ENCODE assay signal across 9 mouse cellular contexts in genomic region chr1:92837931-92838833, GRCm38 (mm10). TPM values are rescaled to one million over a fixed set of nuclear protein-coding genes. Genes with fewer than 3 reads are reported as not detected.
A peak's percentile ranks its signal among the peaks of the same experiment; 100 is the strongest.
DNase-seq lines count a peak whose midpoint lies in the region; ATAC-seq lines count a peak whose summit lies in the region.
"Had no signal": no experiment of that assay in that cellular context is flagged by ENCODE, and none has a peak within 500 bp of the region (broad histone marks: within the 10 kb centered on the region; RNA-seq: fewer than 3 reads in every experiment).

No protein-coding gene starts in this region.

- no peaks in the 10 kb centered on the region for H3K36me3 ChIP-seq in hindbrain, embryonic 15.5 days
- H3K36me3 ChIP-seq in hindbrain, embryonic 12.5 days, result peaks cover 13% of the 10 kb centered on the region
- peaks cover 8% of the 10 kb centered on the region; the same call in 1 of the 2 replicates for H3K36me3 ChIP-seq in kidney, embryonic 14.5 days (ENCODE audit: control insufficient read depth, insufficient read depth, low read length)

- no peaks in the 10 kb centered on the region for H3K27me3 ChIP-seq in hindbrain, embryonic 15.5 days
- H3K27me3 ChIP-seq in hindbrain, embryonic 12.5 days, result no peaks in the 10 kb centered on the region
- no peaks in the 10 kb centered on the region; the same call in 1 of the 2 replicates for H3K27me3 ChIP-seq in kidney, embryonic 14.5 days (ENCODE audit: control insufficient read depth, insufficient read depth, low read length)

- no peak overlapping the region for H3K9ac ChIP-seq in hindbrain, embryonic 15.5 days
- H3K9ac ChIP-seq in hindbrain, embryonic 12.5 days, result no peak overlapping the region
- no peak overlapping the region for H3K9ac ChIP-seq in kidney, embryonic 14.5 days (ENCODE audit: low read depth, low read length)

- ATAC-seq in hindbrain, embryonic 15.5 days (ENCODE audit: low FRiP score, low read depth), result peak; percentile 21; the same call in 1 of the 2 replicates
- no peak for ATAC-seq in hindbrain, embryonic 12.5 days (ENCODE audit: low FRiP score)
- ATAC-seq in kidney, embryonic 14.5 days (ENCODE audit: low FRiP score, low TSS enrichment), result no peak

- no peak overlapping the region for H3K4me3 ChIP-seq in hindbrain, embryonic 15.5 days
- no peak overlapping the region for H3K4me3 ChIP-seq in hindbrain, embryonic 12.5 days
- no peak overlapping the region for H3K4me3 ChIP-seq in kidney, embryonic 14.5 days (ENCODE audit: low read length)

- no peaks in the 10 kb centered on the region for H3K9me3 ChIP-seq in hindbrain, embryonic 15.5 days
- no peaks in the 10 kb centered on the region for H3K9me3 ChIP-seq in hindbrain, embryonic 12.5 days (replicated peaks)
- H3K9me3 ChIP-seq in kidney, embryonic 14.5 days (ENCODE audit: control insufficient read depth, low read length), result no peaks in the 10 kb centered on the region

- peaks cover 55% of the 10 kb centered on the region for H3K4me1 ChIP-seq in hindbrain, embryonic 15.5 days (replicated peaks)
- H3K4me1 ChIP-seq in hindbrain, embryonic 12.5 days, result peaks cover 30% of the 10 kb centered on the region
- peaks cover 7% of the 10 kb centered on the region; the same call in 1 of the 2 replicates for H3K4me1 ChIP-seq in kidney, embryonic 14.5 days (ENCODE audit: control insufficient read depth, insufficient read depth, low read length)

- DNase-seq in adrenal gland, postnatal 14 days, result peak; percentile 73
- DNase-seq in cerebellum, adult 9-11 months, result peak; percentile 86
- DNase-seq in heart, postnatal 10 days, result peak; percentile 34 to 39
- no peak for DNase-seq in lung, postnatal 4 days
- DNase-seq in left cerebral cortex, postnatal 36 days (ENCODE audit: low spot score in 2 of 2), result no peak
- DNase-seq: liver had no signal

- WGBS in hindbrain, embryonic 15.5 days, result 59% methylated on average over 14 of the region's 14 CpGs
- WGBS in hindbrain, embryonic 12.5 days, result 82% methylated on average over 14 of the region's 14 CpGs
- 75% methylated on average over 14 of the region's 14 CpGs for WGBS in kidney, embryonic 14.5 days

- H3K4me2 ChIP-seq in hindbrain, embryonic 15.5 days, result no peak overlapping the region
- no peak overlapping the region for H3K4me2 ChIP-seq in hindbrain, embryonic 12.5 days (replicated peaks)
- no peak overlapping the region for H3K4me2 ChIP-seq in kidney, embryonic 14.5 days (replicated peaks; ENCODE audit: low read depth, low read length)

- intact Hi-C loops in heart, postnatal 10 days (cut with DNase I), result no loop called here
- intact Hi-C loops in left cerebral cortex, postnatal 36 days (cut with DNase I), result no loop called here

- H3K27ac ChIP-seq in hindbrain, embryonic 15.5 days (replicated peaks), result no peak overlapping the region
- no peak overlapping the region for H3K27ac ChIP-seq in hindbrain, embryonic 12.5 days
- no peak overlapping the region for H3K27ac ChIP-seq in kidney, embryonic 14.5 days (ENCODE audit: low read depth, low read length)

RNA-seq across cellular contexts. Expression of gene Gpc1, which starts 6.7 kb away (rescaled TPM):
- polyA plus RNA-seq in hindbrain, embryonic 15.5 days (2015; fragmentation: Nextera tagmentation; extraction: Ambion mirVana), result 64.5 and 71.2 TPM in 2 replicates
- 79.8 and 80.2 TPM in 2 replicates for polyA plus RNA-seq in hindbrain, embryonic 12.5 days (2016; fragmentation: Nextera tagmentation; extraction: Ambion mirVana)
- 41.9 and 43.2 TPM in 2 replicates for total RNA-seq in adrenal gland, postnatal 14 days (2021)
- total RNA-seq in heart, postnatal 10 days (2021), result 100 to 1,000 TPM; 154 to 168 TPM
- polyA plus RNA-seq in kidney, embryonic 14.5 days (2014; fragmentation: Nextera tagmentation; extraction: Ambion mirVana), result 46.1 and 55.6 TPM in 2 replicates
- total RNA-seq in left cerebral cortex, postnatal 36 days (2021), result 10 to 100 TPM; 78.7 to 81.8 TPM

Comparison
In these comparisons a context has a peak if more than half of its experiments do, and no peak if none do; other contexts are left out.
1. DNase-seq: peak in adrenal gland, postnatal 14 days (single experiment), cerebellum, adult 9-11 months (single experiment) and heart, postnatal 10 days (2 of 2); none in lung, postnatal 4 days (0 of 2) and left cerebral cortex, postnatal 36 days (0 of 2).